Mouse (Mus musculus) layer of hippocampus, adult 6 months (tissue): Measurements from ENCODE around the gene Scp2d1. TPM values are rescaled to one million over a fixed set of nuclear protein-coding genes. Genes with fewer than 3 reads are reported as not detected.

Source experiments
- long read RNA-seq, 2 experiments: library from polyadenylated mRNA; unstranded; transcript quantifications; one replicate each; pipeline ENCODE4 v2.0.0; 2019 to 2020
- polyA plus RNA-seq: library from polyadenylated mRNA; unstranded; fragments of <200 nt; fragmentation: Nextera tagmentation; gene quantifications from 2 replicates; pipeline ENCODE4 v1.2.3, GENCODE M21; 2021

Gene Scp2d1
- polyA plus RNA-seq, result not detected in 2 replicates
- long read RNA-seq, experiment 1, result 0 reads
- long read RNA-seq, experiment 2, result 0 reads

DNA sequence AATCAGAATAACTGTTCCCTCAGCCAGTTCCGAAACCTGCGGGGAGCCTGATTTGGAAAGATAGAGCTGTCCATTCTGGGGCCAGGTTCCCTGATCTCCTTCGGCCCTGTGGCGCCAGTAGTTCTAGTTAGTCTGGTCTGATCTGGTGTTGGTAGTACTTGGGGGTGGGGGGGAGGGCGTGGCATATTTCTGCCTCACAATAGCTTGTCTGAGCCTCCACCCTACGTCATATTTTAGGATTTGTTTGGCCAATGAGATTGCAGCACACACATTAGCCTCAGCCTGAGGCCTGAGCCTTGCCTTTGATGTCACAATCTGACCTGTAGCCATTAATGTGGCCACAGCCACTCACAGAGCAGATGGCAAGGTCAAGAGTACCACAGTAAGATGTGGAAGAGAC lies at the start of gene Scp2d1:
TSS of gene Scp2d1 (plus strand) at position 301 of the 400 bp plus-strand sequence.

Other genes with a start within 250 kb of the Scp2d1 start
- 141 and 145 TPM in 2 replicates for gene Smim26, start 229.6 kb upstream of the Scp2d1 start, polyA plus RNA-seq
- 154 and 161 TPM in 2 replicates for gene Dtd1, start 223.8 kb upstream of the Scp2d1 start, polyA plus RNA-seq